Mouse (Mus musculus) adrenal gland (tissue): ENCODE measurements around the gene Mapk6.

Source experiments
- intact Hi-C: fragments of 180-260 bp; cut with DNase I; formaldehyde crosslinking; loops from one replicate; pipeline ENCODE4 v1.15.1; 2025

Gene Mapk6

DNA sequence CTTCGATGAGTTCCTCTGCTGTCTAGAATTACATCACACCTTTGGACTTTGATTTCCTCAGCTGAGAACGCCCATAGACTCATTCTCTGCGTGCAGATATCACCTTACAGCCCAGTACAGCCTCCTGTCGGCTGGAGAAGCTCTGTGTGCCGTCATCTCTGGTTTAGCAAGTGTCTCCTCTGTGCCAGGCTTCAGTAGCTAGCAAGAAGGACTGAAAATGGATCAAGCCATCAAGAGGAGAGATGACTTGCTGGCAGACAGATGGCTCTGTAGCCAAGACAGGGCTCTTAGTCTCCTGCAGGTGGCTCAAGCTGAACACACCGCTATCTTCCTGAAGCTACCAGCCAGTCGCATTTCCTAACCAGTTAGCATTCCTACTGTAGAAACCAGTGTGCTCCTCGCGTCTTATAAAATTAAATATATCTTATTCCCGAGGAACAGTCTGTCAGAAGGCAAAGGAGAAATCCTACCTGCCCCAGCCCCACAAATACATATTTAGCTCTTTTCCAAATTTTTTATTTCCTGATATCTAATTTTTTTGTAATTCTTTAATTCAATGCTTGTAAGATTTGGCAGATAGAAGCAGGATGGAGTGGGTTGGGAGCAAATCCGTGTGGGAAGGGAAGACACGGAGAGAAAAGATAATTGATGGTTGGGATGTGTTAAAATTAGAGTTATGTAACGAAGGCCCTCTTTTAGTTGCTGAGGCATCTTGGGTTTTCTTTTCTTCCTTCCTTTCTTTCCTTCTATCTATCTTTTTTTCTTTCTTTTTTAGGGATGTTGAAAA is 87.5 kb downstream of the Mapk6 start:
- intact Hi-C loops = no loop called here

GRCm38 (mm10) chr9:75319365-75319764 is 90.4 kb downstream of the Mapk6 start:
- intact Hi-C loops = no loop called here
